Mouse (Mus musculus) kidney, adult 2 months (tissue): ENCODE measurements around the gene Ddost.

Experiments
- CTCF ChIP-seq: fragments of 200-500 bp; conservative IDR thresholded peaks from 2 replicates; pipeline ENCODE4 v1.5.1; 2011; ENCODE audit warnings: low read depth, mild to moderate bottlenecking, control low read depth, low read length, moderate library complexity, mixed read lengths; ENCODE audit not compliant: insufficient read depth, insufficient read length
- POLR2A ChIP-seq: fragments of 200-500 bp; IDR thresholded peaks from one replicate; pipeline ENCODE4 v1.6.1; 2011; ENCODE audit warnings: low read depth, low read length, control low read depth

DNA sequence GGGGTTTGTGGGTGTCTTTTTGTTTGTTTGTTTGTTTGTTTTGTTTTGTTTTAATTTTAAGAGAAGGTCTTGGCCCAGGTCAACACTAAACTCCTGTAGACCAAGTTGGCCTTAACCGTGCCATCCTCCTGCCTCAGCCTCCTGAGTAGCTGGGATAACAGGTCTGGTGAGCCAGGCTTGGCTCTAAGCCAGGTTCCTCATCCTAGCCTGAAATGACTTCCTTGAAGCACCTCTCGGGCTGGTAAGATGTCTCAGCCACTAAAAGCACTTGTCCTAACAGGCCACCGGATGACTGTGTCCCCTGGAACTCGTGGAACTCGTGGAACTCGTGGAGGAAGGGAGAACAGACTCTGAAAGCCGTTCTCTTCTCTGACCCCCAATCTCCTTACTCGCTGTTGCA is 51.6 kb downstream of the Ddost start:
- TF ChIP-seq CTCF (no peak), POLR2A (no peak)
